Mouse (Mus musculus) limb, embryonic 10.5 days (tissue): Measurements from ENCODE around the gene Slc9a9. TPM values are rescaled to one million over a fixed set of nuclear protein-coding genes. Genes with fewer than 3 reads are reported as not detected.

Experiments
- DNase-seq: peaks from one replicate; pipeline ENCODE4 v3.0.0-alpha.2; 2017; ENCODE audit warnings: low spot score
- H3K27ac ChIP-seq: fragments of 300-500 bp; sonication (generic); 2 replicates; pipeline ENCODE4 v1.5.1; 2016; ENCODE audit warnings: mild to moderate bottlenecking
- H3K27me3 ChIP-seq: fragments of 300-500 bp; sonication (generic); 2 replicates; pipeline ENCODE4 v1.6.1; 2016; ENCODE audit warnings: low read depth, mild to moderate bottlenecking; ENCODE audit not compliant: poor library complexity, severe bottlenecking
- H3K36me3 ChIP-seq: fragments of 300-500 bp; sonication (generic); 2 replicates; pipeline ENCODE4 v1.6.1; 2016; ENCODE audit warnings: mild to moderate bottlenecking, moderate library complexity
- H3K4me1 ChIP-seq: fragments of 300-500 bp; sonication (generic); 2 replicates; pipeline ENCODE4 v1.6.1; 2016
- H3K4me3 ChIP-seq: fragments of 300-500 bp; sonication (generic); 2 replicates; pipeline ENCODE4 v1.5.1; 2016; ENCODE audit warnings: mild to moderate bottlenecking, moderate library complexity
- H3K9me3 ChIP-seq: fragments of 300-500 bp; sonication (generic); replicated peaks from 2 replicates; pipeline ENCODE4 v1.6.1; 2016; ENCODE audit warnings: mild to moderate bottlenecking
- WGBS: fragments of 180-500 bp; shearing (Covaris S2); methylation state at CpG from one replicate; pipeline ENCODE4 v1.1.7; 2016; 5-methylcytosine and 5-hydroxymethylcytosine counted together
- polyA plus RNA-seq: library from polyadenylated mRNA; unstranded; fragments of >200 nt; fragmentation: Nextera tagmentation; extraction: Ambion mirVana; gene quantifications from 2 replicates; pipeline ENCODE4 v1.2.1, GENCODE M21; 2016

The Slc9a9 gene
- polyA plus RNA-seq, 1 experiment from 2014 or later, result 1.5 TPM

DNA sequence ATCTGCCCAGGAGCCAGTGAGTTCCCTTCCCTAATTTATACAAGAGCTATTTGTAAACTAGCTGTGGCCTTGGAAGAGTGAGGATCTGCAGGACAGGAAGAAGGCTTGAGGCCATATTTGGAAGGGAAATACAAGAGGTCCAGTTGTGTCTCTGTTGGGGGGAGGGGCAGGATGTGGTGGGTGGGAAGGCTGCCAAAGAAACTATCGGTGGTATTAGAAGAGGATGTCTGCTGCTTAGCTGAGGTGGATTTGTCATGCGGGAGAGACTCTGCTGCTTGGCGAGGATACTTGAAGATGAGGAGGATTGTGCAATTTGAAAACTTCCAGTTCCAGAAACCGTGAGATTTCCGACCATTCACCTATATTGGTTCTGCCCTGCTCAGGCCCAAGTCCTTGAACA lies 524.4 kb downstream of the Slc9a9 start:
- no peak for DNase-seq
- H3K4me3 ChIP-seq, result no peak overlapping the region
- H3K4me1 ChIP-seq, result no peaks in the 10 kb centered on the region
- no peaks in the 10 kb centered on the region for H3K36me3 ChIP-seq
- H3K27ac ChIP-seq, result no peak overlapping the region
- 75% methylated on average over 5 of the region's 5 CpGs for WGBS
- H3K27me3 ChIP-seq, result no peaks in the 10 kb centered on the region
- no peaks in the 10 kb centered on the region for H3K9me3 ChIP-seq

DNA sequence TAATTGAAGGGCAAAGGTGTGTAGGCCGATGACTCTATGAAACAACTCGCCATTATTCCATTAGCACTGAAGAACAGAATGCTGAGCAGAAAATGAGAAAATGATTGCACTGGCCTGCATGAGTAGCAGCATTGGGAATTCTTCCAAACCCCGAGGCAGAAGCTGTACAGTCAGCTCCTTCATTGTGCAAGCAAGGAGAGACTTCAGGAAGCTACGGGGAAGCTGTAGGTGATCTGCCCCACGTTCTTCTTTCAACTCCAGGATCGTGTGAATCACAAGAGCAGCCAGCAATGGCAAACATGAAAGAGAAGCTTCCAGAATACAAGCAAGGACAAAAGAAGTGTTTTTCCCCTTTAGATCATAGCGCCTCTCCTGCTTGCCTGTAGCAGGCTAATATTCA lies 538.0 kb downstream of the Slc9a9 start:
- Histone ChIP-seq H3K9me3 (no peaks in the 10 kb centered on the region), H3K27ac (no peak overlapping the region), H3K27me3 (no peaks in the 10 kb centered on the region), H3K36me3 (no peaks in the 10 kb centered on the region), H3K4me1 (no peaks in the 10 kb centered on the region), H3K4me3 (no peak overlapping the region)
- 87% methylated on average over 7 of the region's 7 CpGs for WGBS
- no peak for DNase-seq

DNA sequence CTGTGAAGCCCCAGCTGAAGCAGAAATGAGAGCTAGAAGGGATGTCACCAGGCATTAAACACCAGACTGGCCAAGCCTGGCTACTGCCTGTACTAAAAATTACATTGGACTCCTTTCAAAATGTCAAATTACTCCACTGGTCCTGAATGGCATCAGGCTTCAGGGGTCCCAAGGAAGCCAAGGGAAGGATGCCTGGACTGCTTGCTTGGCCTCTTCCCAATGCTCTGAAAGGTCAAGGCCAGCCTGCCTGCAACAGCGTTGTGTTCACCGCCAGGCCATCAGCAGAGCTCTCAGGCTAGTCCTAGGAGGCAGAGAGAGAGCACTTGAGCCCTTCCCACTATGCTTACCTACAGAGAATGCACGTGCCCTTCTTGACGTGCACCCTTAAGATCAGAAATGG lies 539.0 kb downstream of the Slc9a9 start:
- no peak overlapping the region for H3K27ac ChIP-seq
- no peaks in the 10 kb centered on the region for H3K4me1 ChIP-seq
- no peak overlapping the region for H3K4me3 ChIP-seq
- WGBS, result 89% methylated on average over 4 of the region's 4 CpGs
- no peaks in the 10 kb centered on the region for H3K36me3 ChIP-seq
- H3K9me3 ChIP-seq, result no peaks in the 10 kb centered on the region
- no peaks in the 10 kb centered on the region for H3K27me3 ChIP-seq
- DNase-seq, result no peak

DNA sequence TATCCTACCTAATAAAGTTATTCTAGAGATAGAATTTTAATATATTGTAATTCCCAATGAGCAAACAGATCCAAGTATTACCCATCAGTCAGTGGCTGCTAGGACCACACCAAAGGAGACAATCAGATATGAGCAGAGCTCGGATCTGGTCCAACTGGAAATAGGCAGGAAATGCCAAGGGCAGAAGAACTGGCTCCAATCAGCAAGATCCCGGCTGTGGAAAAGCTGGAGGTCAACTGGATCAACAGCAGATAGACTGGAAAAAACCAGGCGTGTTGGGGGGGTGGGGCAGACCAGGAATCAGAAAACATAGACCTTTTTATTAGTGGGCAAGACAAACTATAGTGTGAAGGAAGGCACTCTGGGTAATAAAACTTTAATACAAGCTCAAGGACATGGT lies 550.3 kb downstream of the Slc9a9 start:
- no peak for DNase-seq
- Histone ChIP-seq H3K4me3 (no peak overlapping the region), H3K9me3 (no peaks in the 10 kb centered on the region), H3K27ac (no peak overlapping the region), H3K4me1 (no peaks in the 10 kb centered on the region), H3K27me3 (no peaks in the 10 kb centered on the region), H3K36me3 (no peaks in the 10 kb centered on the region)
- WGBS, result 77% methylated on average over 3 of the region's 3 CpGs

DNA sequence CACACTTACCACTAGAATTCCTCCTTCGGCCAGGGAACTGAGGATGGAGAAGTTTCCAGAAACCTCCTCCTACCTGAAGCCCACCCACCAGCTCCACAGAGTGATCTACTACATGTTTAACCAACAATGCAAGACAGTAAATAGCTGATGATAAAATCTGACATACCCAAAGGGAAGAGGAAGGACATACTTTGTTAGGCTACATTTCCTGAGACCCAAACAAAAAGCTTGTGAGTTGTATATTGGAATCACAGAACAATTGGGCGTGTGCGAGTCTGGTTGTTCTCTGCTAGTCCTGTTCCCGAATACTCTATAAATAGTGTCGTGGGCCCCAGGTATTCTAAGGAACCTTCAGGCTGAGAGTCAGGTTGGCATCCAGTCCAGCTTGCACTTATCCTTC lies 551.6 kb downstream of the Slc9a9 start:
- H3K9me3 ChIP-seq, result no peaks in the 10 kb centered on the region
- DNase-seq, result no peak
- H3K27me3 ChIP-seq, result no peaks in the 10 kb centered on the region
- WGBS, result 89% methylated on average over 5 of the region's 5 CpGs
- H3K27ac ChIP-seq, result no peak overlapping the region
- no peak overlapping the region for H3K4me3 ChIP-seq
- H3K36me3 ChIP-seq, result no peaks in the 10 kb centered on the region
- H3K4me1 ChIP-seq, result no peaks in the 10 kb centered on the region

DNA sequence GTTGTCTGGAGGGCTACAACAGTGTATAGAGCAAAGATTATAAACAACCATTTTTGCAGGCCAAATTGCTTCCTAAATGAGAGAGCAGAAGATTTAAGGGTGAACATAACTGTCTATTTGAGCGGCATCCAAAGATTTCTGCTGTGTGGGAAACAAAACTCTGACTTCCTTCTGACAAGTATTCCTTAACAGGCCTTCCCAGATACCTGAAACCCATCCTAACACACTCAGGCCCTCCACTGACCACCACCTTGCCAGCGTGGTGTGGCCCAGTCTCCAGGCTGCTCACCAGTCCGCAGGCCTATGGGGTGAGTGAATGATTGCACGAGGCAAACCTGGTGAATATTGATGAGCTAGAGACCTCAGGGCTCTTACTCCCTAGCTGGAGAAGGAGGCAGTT lies 557.3 kb downstream of the Slc9a9 start:
- WGBS, result 79% methylated on average over 4 of the region's 4 CpGs
- DNase-seq, result no peak
- H3K27me3 ChIP-seq, result no peaks in the 10 kb centered on the region

DNA sequence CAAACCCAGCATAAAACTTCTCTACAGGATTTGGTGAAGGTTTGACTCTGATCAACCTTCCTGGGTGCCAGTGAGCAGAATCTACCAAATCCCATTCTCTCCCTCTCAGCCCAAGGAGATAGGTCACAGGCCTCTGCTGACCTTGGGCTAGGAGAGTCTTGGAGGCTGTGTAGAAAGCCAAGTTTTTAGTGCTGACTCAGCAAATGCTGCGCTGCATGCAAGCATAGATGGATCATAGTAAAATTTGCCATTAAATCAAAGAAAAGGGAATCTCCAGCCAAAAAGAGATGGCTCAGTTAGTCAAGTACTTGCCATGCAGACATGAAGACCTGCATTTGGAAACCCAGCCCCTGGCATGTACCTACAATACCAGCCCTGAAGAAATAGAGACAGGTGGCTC lies 558.4 kb downstream of the Slc9a9 start:
- Histone ChIP-seq H3K9me3 (no peaks in the 10 kb centered on the region), H3K4me3 (no peak overlapping the region), H3K27ac (no peak overlapping the region), H3K36me3 (no peaks in the 10 kb centered on the region), H3K27me3 (no peaks in the 10 kb centered on the region), H3K4me1 (no peaks in the 10 kb centered on the region)
- 100% methylated on average over 1 of the region's 1 CpGs for WGBS
- no peak for DNase-seq

More for the DNA sequence above, 557.3 kb downstream of the Slc9a9 start:
- Histone ChIP-seq H3K36me3 (no peaks in the 10 kb centered on the region), H3K27ac (no peak overlapping the region), H3K4me3 (no peak overlapping the region), H3K9me3 (no peaks in the 10 kb centered on the region), H3K4me1 (no peaks in the 10 kb centered on the region)

DNA sequence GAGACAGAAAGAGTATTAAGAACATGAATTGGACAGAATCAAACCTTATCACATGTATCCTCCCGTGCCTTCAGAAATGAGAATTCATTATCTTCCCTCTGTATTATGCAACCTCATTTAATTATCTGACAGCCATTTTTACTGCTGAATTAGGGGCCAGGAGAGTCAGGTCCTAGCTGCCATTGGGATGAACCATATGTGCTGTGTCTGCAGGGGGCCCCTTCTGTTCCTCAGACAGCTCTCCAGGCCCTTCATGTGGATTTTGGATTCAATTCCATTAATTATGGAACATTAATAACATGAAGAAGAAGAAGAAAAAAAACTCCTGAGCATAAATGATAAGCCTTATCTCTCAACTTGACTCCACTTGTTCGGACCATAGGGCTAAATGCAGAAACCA lies 559.4 kb downstream of the Slc9a9 start:
- WGBS, result 88% methylated on average over 2 of the region's 2 CpGs
- no peak for DNase-seq

DNA sequence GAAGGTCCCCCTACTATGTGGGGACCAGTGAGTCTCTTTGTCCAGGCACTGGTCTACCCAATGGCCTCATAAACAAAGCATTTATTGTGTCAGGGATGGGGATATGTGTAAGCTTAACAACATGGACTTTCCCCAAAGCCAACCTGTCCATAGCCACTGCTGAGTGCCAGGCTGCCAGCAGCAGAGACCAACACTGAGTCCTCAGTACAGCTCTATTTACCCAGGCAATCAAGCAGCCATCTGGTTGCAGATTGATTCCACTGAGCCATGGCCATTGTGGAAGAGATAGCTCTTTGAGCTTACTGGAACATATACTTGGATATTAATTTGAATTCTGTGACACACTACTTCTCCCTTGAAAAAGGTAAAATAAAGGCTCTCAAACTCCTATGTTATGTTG lies 570.2 kb downstream of the Slc9a9 start:
- Histone ChIP-seq H3K9me3 (no peaks in the 10 kb centered on the region), H3K27me3 (no peaks in the 10 kb centered on the region), H3K36me3 (no peaks in the 10 kb centered on the region), H3K4me1 (no peaks in the 10 kb centered on the region), H3K4me3 (no peak overlapping the region), H3K27ac (no peak overlapping the region)
- no peak for DNase-seq

More for the DNA sequence above, 559.4 kb downstream of the Slc9a9 start:
- H3K36me3 ChIP-seq, result no peaks in the 10 kb centered on the region
- no peaks in the 10 kb centered on the region for H3K4me1 ChIP-seq
- no peaks in the 10 kb centered on the region for H3K27me3 ChIP-seq
- no peaks in the 10 kb centered on the region for H3K9me3 ChIP-seq
- no peak overlapping the region for H3K4me3 ChIP-seq
- no peak overlapping the region for H3K27ac ChIP-seq

DNA sequence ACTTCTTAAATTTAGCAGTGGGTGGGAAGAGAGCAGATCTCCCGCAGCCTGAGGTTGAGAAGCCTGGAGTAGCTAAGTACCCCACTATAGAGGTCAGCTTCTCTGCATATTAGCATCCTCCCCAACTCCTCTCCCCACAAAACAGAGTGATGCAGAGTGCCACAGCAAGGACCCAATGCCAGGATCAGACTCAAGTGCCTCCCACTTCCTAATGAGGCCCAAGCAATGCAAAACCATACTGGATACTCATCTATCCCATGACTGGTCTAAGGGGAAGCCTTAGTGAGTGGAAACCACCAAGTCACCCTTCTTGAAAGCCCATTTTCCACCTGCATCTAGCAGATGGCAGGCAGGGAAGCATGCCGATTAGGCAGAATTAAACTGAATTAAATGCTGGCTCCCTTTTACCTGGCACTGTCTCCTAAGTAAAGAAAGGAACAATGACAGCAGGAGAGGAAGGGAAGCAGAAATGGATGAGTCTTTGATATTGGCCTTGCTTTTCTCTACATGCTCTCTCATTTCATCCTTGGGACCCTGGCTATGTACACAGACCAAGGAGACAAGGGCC lies 573.0 kb downstream of the Slc9a9 start:
- no peak overlapping the region for H3K27ac ChIP-seq
- H3K4me3 ChIP-seq, result no peak overlapping the region
- WGBS, result 91% methylated on average over 2 of the region's 2 CpGs
- H3K9me3 ChIP-seq, result no peaks in the 10 kb centered on the region
- H3K27me3 ChIP-seq, result no peaks in the 10 kb centered on the region
- no peaks in the 10 kb centered on the region for H3K36me3 ChIP-seq
- no peaks in the 10 kb centered on the region for H3K4me1 ChIP-seq
- no peak for DNase-seq

DNA sequence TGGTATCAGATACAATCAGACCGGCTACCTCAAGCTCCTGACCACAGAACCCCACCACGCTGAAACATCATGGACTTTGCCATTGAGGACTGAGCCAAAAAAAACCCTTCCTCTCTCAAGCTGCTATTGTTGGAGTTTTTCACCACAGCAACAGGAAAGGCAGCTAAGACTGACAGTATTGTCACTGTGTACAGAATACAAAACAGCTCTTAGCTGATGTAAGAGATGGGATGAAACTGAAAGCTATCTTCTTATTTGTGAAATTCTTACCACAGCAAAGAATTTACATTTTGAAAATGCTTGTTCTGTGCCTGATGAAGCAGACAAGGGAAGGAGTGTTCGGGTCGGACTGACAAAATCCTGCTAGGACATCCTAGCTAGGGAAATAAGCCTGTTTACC lies 584.5 kb downstream of the Slc9a9 start:
- Histone ChIP-seq H3K27ac (no peak overlapping the region), H3K27me3 (no peaks in the 10 kb centered on the region), H3K36me3 (no peaks in the 10 kb centered on the region), H3K4me3 (no peak overlapping the region), H3K9me3 (no peaks in the 10 kb centered on the region), H3K4me1 (no peaks in the 10 kb centered on the region)
- no peak for DNase-seq
- WGBS, result 93% methylated on average over 4 of the region's 4 CpGs

DNA sequence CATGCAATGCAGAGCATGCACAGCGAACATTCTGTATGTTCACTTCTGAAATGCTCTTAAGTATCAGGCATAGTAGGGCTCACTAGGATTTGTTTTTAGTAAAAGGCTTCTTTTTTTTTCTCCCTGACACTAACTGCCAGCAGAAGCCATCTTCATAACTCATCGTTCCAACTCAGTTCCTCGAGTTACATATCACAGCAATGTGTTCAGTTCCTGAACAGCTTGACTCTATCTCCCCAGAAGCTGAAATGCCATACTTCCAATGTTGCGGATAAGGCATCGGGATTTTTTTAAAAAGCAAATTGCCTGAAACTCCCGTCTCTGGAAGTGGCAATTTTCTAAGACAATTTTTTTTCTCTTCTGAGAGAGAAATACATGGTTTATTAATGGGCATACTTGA lies 586.1 kb downstream of the Slc9a9 start:
- Histone ChIP-seq H3K9me3 (no peaks in the 10 kb centered on the region), H3K4me1 (no peaks in the 10 kb centered on the region), H3K27ac (no peak overlapping the region), H3K36me3 (no peaks in the 10 kb centered on the region), H3K27me3 (no peaks in the 10 kb centered on the region), H3K4me3 (no peak overlapping the region)
- no peak for DNase-seq
- WGBS, result 93% methylated on average over 6 of the region's 6 CpGs

DNA sequence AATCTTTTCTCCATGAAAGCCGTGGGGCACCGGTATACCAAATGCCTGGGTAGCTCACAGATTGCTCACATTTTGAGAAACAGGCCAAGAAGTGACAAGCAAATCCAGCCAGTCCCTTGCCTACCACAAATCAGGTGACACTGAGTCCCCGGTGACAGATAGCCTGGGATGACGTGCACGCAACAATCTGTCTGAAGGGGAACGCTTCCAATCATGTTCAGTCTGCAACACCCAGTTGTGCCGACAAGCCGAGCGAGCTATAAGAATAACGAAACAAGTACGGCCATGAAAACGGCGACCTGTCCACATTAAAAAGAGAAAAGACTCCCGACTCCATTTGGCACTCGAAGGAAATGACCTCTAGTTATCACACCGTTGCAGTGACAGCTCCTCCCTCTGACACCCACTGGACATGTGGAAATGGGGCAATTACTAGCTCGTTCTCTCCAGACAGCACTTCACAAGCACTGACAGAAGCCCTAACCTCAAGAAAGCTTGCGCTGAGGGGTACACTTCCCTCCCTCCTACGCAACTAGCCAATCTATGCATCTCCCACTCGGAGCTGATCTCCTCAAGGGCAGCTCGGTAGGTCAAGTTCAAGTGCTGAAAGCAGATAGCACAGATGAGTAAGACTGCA lies 587.1 kb downstream of the Slc9a9 start:
- DNase-seq, result no peak
- no peaks in the 10 kb centered on the region for H3K4me1 ChIP-seq
- 71% methylated on average over 21 of the region's 21 CpGs for WGBS
- H3K4me3 ChIP-seq, result no peak overlapping the region
- H3K27me3 ChIP-seq, result no peaks in the 10 kb centered on the region
- H3K9me3 ChIP-seq, result no peaks in the 10 kb centered on the region
- no peak overlapping the region for H3K27ac ChIP-seq
- H3K36me3 ChIP-seq, result no peaks in the 10 kb centered on the region

DNA sequence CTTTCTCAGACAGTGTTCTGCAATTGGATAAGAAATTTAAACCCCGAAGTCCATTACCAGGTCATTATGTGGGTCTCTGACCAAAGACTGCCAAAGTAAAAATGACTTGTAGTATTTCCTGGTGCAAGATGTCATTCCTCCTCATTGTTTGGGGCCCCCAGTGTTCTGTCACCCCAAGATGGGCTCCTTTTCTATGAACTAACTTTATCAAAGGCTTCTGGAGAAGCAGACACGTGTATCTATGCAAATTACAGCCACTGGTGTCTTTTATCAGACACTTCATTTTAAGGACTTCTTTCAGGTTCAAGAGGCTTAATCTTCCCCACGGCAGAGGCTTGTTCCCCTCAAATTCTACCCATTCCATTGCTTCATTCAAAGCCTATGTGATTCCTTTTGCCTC lies 593.1 kb downstream of the Slc9a9 start:
- Histone ChIP-seq H3K9me3 (no peaks in the 10 kb centered on the region), H3K27me3 (no peaks in the 10 kb centered on the region), H3K27ac (no peak overlapping the region), H3K4me1 (no peaks in the 10 kb centered on the region), H3K4me3 (no peak overlapping the region), H3K36me3 (no peaks in the 10 kb centered on the region)
- WGBS, result 75% methylated on average over 3 of the region's 3 CpGs
- DNase-seq, result no peak
